Mouse (Mus musculus) lung, postnatal 14 days (tissue): ENCODE results near the gene Clspn.

Source experiments
- DNase-seq: peaks from one replicate; pipeline ENCODE4 v3.0.0; 2021

Gene Clspn

GRCm38 (mm10) chr4:126641901-126642300 is 85.2 kb downstream of the Clspn start:
- no peak for DNase-seq
